Mouse (Mus musculus) hindbrain, embryonic 15.5 days (tissue): Measurements from ENCODE around the gene Gm3488. TPM values are rescaled to one million over a fixed set of nuclear protein-coding genes. Genes with fewer than 3 reads are reported as not detected.
"Not testable (repeated sequence)": the region's sequence is repeated elsewhere in the genome, so short reads cannot be mapped to it uniquely, and the experiment has no call there.

Experiments
- ATAC-seq: fragments of 200-750 bp; cut with Nextera tagmentation; 2 replicates; pipeline ENCODE4 v1.8.0; 2017; ENCODE audit warnings: low read depth, moderate number of reproducible peaks, moderate TSS enrichment; ENCODE audit not compliant: low FRiP score
- H3K27ac ChIP-seq: fragments of 300-500 bp; sonication (generic); replicated peaks from 2 replicates; pipeline ENCODE4 v1.5.1; 2015; ENCODE audit warnings: mild to moderate bottlenecking, inconsistent platforms
- H3K27me3 ChIP-seq: fragments of 300-500 bp; sonication (generic); 2 replicates; pipeline ENCODE4 v1.6.1; 2015; ENCODE audit warnings: control low read depth, inconsistent platforms
- H3K36me3 ChIP-seq: fragments of 300-500 bp; sonication (generic); 2 replicates; pipeline ENCODE4 v1.6.1; 2015; ENCODE audit warnings: control low read depth, inconsistent platforms
- H3K4me1 ChIP-seq: fragments of 300-500 bp; sonication (generic); replicated peaks from 2 replicates; pipeline ENCODE4 v1.6.1; 2015; ENCODE audit warnings: control low read depth, inconsistent platforms
- H3K4me2 ChIP-seq: fragments of 300-500 bp; sonication (generic); 2 replicates; pipeline ENCODE4 v1.6.1; 2015; ENCODE audit warnings: moderate library complexity, mild to moderate bottlenecking, inconsistent platforms
- H3K4me3 ChIP-seq: fragments of 300-500 bp; sonication (generic); 2 replicates; pipeline ENCODE4 v1.5.1; 2015; ENCODE audit warnings: mild to moderate bottlenecking, inconsistent platforms
- H3K9ac ChIP-seq: fragments of 300-500 bp; sonication (generic); 2 replicates; pipeline ENCODE4 v1.6.1; 2015; ENCODE audit warnings: inconsistent platforms
- H3K9me3 ChIP-seq: fragments of 300-500 bp; sonication (generic); 2 replicates; pipeline ENCODE4 v1.6.1; 2016; ENCODE audit warnings: control low read depth, inconsistent platforms
- WGBS: fragments of 180-500 bp; shearing (Covaris S2); methylation state at CpG from one replicate; pipeline ENCODE4 v1.1.7; 2015; 5-methylcytosine and 5-hydroxymethylcytosine counted together
- polyA plus RNA-seq: library from polyadenylated mRNA; unstranded; fragments of >200 nt; fragmentation: Nextera tagmentation; extraction: Ambion mirVana; gene quantifications from 2 replicates; pipeline ENCODE4 v1.2.1, GENCODE M21; 2015

Gene Gm3488
- polyA plus RNA-seq, result 14.6 and 15.9 TPM in 2 replicates

- WGBS, result no CpG with 5 or more reads among the region's 35 CpGs
- not testable (repeated sequence) for H3K27me3 ChIP-seq, H3K4me2 ChIP-seq, H3K9me3 ChIP-seq, H3K9ac ChIP-seq, H3K4me3 ChIP-seq, H3K36me3 ChIP-seq, H3K4me1 ChIP-seq, ATAC-seq, H3K27ac ChIP-seq
These were observed at the start of gene Gm3488 for GRCm38 (mm10) chr14:5501374-5501773. Gene Gm3488 (plus strand): TSS chr14:5501674.

GRCm38 (mm10) chr14:5455367-5455766, 46.1 kb upstream of the Gm3488 start, which contains the start of gene Gm3194:
Gene Gm3194 (minus strand): TSS chr14:5455467.
- not testable (repeated sequence) for H3K27ac ChIP-seq, H3K4me2 ChIP-seq, H3K4me1 ChIP-seq, H3K9me3 ChIP-seq, H3K4me3 ChIP-seq, H3K27me3 ChIP-seq, H3K9ac ChIP-seq, ATAC-seq, H3K36me3 ChIP-seq
- no CpG with 5 or more reads among the region's 3 CpGs for WGBS

GRCm38 (mm10) chr14:5460469-5460868, 41.0 kb upstream of the Gm3488 start:
- not testable (repeated sequence) for H3K4me1 ChIP-seq, H3K27ac ChIP-seq, H3K36me3 ChIP-seq, H3K9me3 ChIP-seq, H3K27me3 ChIP-seq, H3K4me3 ChIP-seq, H3K4me2 ChIP-seq, H3K9ac ChIP-seq
- ATAC-seq, result peak; percentile 54; the same call in 1 of the 2 replicates
- no CpG with 5 or more reads among the region's 19 CpGs for WGBS

- not testable (repeated sequence) for H3K4me3 ChIP-seq, H3K9ac ChIP-seq, H3K4me2 ChIP-seq, H3K9me3 ChIP-seq, H3K27me3 ChIP-seq, H3K27ac ChIP-seq, ATAC-seq, H3K4me1 ChIP-seq, H3K36me3 ChIP-seq
- no CpG with 5 or more reads among the region's 3 CpGs for WGBS
These were observed 23.7 kb upstream of the Gm3488 start, which contains the start of gene Gm8246 for GRCm38 (mm10) chr14:5477730-5478129. Gene Gm8246 (minus strand): TSS chr14:5477830.

- not testable (repeated sequence) for ATAC-seq, H3K36me3 ChIP-seq
These were observed 17.6 kb upstream of the Gm3488 start, which contains the start of gene Gm3187 for GRCm38 (mm10) chr14:5483907-5484306. Gene Gm3187 (plus strand): TSS chr14:5484207.

GRCm38 (mm10) chr14:5538196-5538595, 36.7 kb downstream of the Gm3488 start, which contains the start of gene Gm3532:
Gene Gm3532 (plus strand): TSS chr14:5538496.
- H3K4me3 ChIP-seq, H3K36me3 ChIP-seq, H3K9ac ChIP-seq, H3K27ac ChIP-seq, H3K4me2 ChIP-seq, H3K9me3 ChIP-seq, H3K4me1 ChIP-seq, ATAC-seq, H3K27me3 ChIP-seq: not testable (repeated sequence)
- WGBS, result no CpG with 5 or more reads among the region's 2 CpGs

More at GRCm38 (mm10) chr14:5483907-5484306, 17.6 kb upstream of the Gm3488 start, which contains the start of gene Gm3187:
- 87% methylated on average over 4 of the region's 5 CpGs for WGBS
- not testable (repeated sequence) for H3K4me3 ChIP-seq, H3K9ac ChIP-seq, H3K4me2 ChIP-seq, H3K4me1 ChIP-seq, H3K27ac ChIP-seq, H3K27me3 ChIP-seq, H3K9me3 ChIP-seq

Other genes with a start within 250 kb of the Gm3488 start
- gene Gm3526, start 241.1 kb upstream of the Gm3488 start, polyA plus RNA-seq, result 0.14 TPM in 1 of 2 replicates, not detected in the other
- gene Gm3542, start 166.7 kb upstream of the Gm3488 start, polyA plus RNA-seq, result not detected in 2 replicates
- gene Gm3500, start 112.6 kb upstream of the Gm3488 start, polyA plus RNA-seq, result 1.3 and 2.3 TPM in 2 replicates
- gene Gm3194, start 46.2 kb upstream of the Gm3488 start, polyA plus RNA-seq, result 2.7 and 3.6 TPM in 2 replicates
- not detected in 2 replicates for gene Gm8246, start 23.8 kb upstream of the Gm3488 start, polyA plus RNA-seq
- gene Gm3187, start 17.5 kb upstream of the Gm3488 start, polyA plus RNA-seq, result 0.09 TPM in 1 of 2 replicates, not detected in the other
- gene Gm3532, start 36.8 kb downstream of the Gm3488 start, polyA plus RNA-seq, result 0.17 TPM in 1 of 2 replicates, not detected in the other
- not detected in 2 replicates for gene Gm8265, start 131.4 kb downstream of the Gm3488 start, polyA plus RNA-seq
- gene Gm9603, start 185.8 kb downstream of the Gm3488 start, polyA plus RNA-seq, result not detected in 2 replicates
- 0.54 and 1.6 TPM in 2 replicates for gene Gm3373, start 239.9 kb downstream of the Gm3488 start, polyA plus RNA-seq